Mouse (Mus musculus) kidney, postnatal 0 days (tissue): ENCODE measurements around the gene Pym1. TPM values are rescaled to one million over a fixed set of nuclear protein-coding genes. Genes with fewer than 3 reads are reported as not detected.

Experiments
- ATAC-seq: fragments of 200-750 bp; cut with Nextera tagmentation; replicated peaks from 2 replicates; pipeline ENCODE4 v1.8.0; 2017; ENCODE audit warnings: low read depth, moderate number of reproducible peaks, moderate TSS enrichment, moderate library complexity; ENCODE audit not compliant: low FRiP score
- DNase-seq: peaks from one replicate; pipeline ENCODE4 v3.0.0-alpha.2; 2016; ENCODE audit warnings: low spot score
- H3K27ac ChIP-seq: fragments of 300-500 bp; sonication (generic); 2 replicates; pipeline ENCODE4 v1.5.1; 2014; ENCODE audit warnings: mild to moderate bottlenecking
- H3K27me3 ChIP-seq: fragments of 300-500 bp; sonication (generic); 2 replicates; pipeline ENCODE4 v1.6.1; 2014; ENCODE audit warnings: low read length, mixed read lengths; ENCODE audit not compliant: insufficient read depth
- H3K36me3 ChIP-seq: fragments of 300-500 bp; sonication (generic); 2 replicates; pipeline ENCODE4 v1.6.1; 2014; ENCODE audit warnings: low read length, mixed read lengths; ENCODE audit not compliant: insufficient read depth
- H3K4me1 ChIP-seq: fragments of 300-500 bp; sonication (generic); replicated peaks from 2 replicates; pipeline ENCODE4 v1.6.1; 2014; ENCODE audit warnings: antibody characterized with exemption, low read length, mixed read lengths; ENCODE audit not compliant: insufficient read depth
- H3K4me2 ChIP-seq: fragments of 300-500 bp; sonication (generic); 2 replicates; pipeline ENCODE4 v1.6.1; 2014; ENCODE audit warnings: mild to moderate bottlenecking, low read length, moderate library complexity, mixed read lengths
- H3K4me3 ChIP-seq: fragments of 300-500 bp; sonication (generic); replicated peaks from 2 replicates; pipeline ENCODE4 v1.5.1; 2014; ENCODE audit warnings: low read depth, low read length
- H3K9ac ChIP-seq: fragments of 300-500 bp; sonication (generic); 2 replicates; pipeline ENCODE4 v1.6.1; 2014; ENCODE audit warnings: low read depth, low read length
- H3K9me3 ChIP-seq: fragments of 300-500 bp; sonication (generic); replicated peaks from 2 replicates; pipeline ENCODE4 v1.6.1; 2016; ENCODE audit warnings: low read length, inconsistent platforms, mixed read lengths
- CTCF ChIP-seq: IDR thresholded peaks from 2 replicates; pipeline ENCODE4 v1.5.1; 2016; ENCODE audit warnings: antibody characterized with exemption, low read depth, mild to moderate bottlenecking, moderate library complexity
- WGBS: fragments of 180-500 bp; shearing (Covaris S2); extraction: QIAGEN DNeasy Blood & Tissue Kit; methylation state at CpG from one replicate; pipeline ENCODE4 v1.1.7; 2014; 5-methylcytosine and 5-hydroxymethylcytosine counted together
- polyA plus RNA-seq: library from polyadenylated mRNA; unstranded; fragments of >200 nt; fragmentation: Nextera tagmentation; extraction: Ambion mirVana; gene quantifications from 2 replicates; pipeline ENCODE4 v1.2.1, GENCODE M21; 2015

Pym1 gene
- polyA plus RNA-seq, 1 experiment from 2014 or later: 35.0 TPM

DNA sequence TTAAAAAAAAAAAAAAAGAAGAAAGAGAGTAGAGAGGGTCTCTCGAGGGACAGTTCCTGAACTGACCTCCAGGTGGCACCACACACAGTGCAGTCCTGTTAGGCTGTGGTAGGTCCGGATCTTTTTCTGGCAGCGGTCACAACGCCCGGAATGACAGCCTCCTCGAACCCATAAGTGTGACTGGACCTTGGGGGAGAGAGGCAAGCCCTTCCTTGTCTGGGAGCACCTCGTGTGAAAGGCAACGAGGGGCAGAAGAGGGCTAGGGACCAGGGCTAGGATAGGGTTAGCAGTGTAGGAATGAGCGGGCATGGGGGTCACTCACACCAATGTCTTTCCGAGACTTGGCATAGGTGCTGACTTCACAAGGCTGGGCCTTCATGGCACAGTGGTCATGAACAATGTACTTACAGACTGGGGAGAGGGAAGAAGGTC, 16.7 kb upstream of the Pym1 start:
- DNase-seq: peak; percentile 81
- Histone ChIP-seq H3K4me1 (no peaks in the 10 kb centered on the region), H3K4me2 (0 out of 2 replicates have a peak overlapping the region, but pooled peaks have one; percentile 17), H3K36me3 (peaks cover 5% of the 10 kb centered on the region; the same call in 1 of the 2 replicates), H3K4me3 (no peak overlapping the region), H3K9me3 (no peaks in the 10 kb centered on the region), H3K9ac (no peak overlapping the region), H3K27ac (no peak overlapping the region), H3K27me3 (no peaks in the 10 kb centered on the region)
- peak; percentile 73; the same call in 1 of the 2 replicates for ATAC-seq
- WGBS: 16% methylated on average over 10 of the region's 10 CpGs
- TF ChIP-seq CTCF: peak; percentile 85

DNA sequence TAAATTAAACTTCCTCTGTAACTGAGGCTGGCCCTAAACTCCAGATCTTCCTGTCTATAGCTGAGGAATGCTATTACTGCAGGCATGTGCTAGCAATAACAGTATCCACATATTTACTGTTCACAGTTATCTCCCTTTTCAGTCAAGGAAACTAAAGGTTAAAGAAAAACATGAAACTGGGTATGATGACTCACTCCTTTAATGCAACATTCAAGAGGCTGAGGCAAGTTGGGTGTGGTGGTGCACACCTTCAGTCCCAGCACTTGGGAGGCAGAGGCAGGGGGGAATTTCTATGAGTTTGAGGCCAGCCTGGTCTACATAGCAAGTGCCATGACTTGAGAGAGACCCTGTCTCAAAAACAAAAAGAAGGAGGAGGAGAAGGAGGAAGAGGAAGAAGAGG, 15.7 kb upstream of the Pym1 start:
- no peak overlapping the region for H3K27ac ChIP-seq
- no peak for TF ChIP-seq CTCF
- no peak overlapping the region for H3K4me3 ChIP-seq
- peaks cover 5% of the 10 kb centered on the region; the same call in 1 of the 2 replicates for H3K36me3 ChIP-seq
- no peak overlapping the region for H3K9ac ChIP-seq
- H3K4me2 ChIP-seq: no peak overlapping the region
- H3K4me1 ChIP-seq: no peaks in the 10 kb centered on the region
- no peak for ATAC-seq
- H3K9me3 ChIP-seq: no peaks in the 10 kb centered on the region
- H3K27me3 ChIP-seq: no peaks in the 10 kb centered on the region
- DNase-seq: no peak

DNA sequence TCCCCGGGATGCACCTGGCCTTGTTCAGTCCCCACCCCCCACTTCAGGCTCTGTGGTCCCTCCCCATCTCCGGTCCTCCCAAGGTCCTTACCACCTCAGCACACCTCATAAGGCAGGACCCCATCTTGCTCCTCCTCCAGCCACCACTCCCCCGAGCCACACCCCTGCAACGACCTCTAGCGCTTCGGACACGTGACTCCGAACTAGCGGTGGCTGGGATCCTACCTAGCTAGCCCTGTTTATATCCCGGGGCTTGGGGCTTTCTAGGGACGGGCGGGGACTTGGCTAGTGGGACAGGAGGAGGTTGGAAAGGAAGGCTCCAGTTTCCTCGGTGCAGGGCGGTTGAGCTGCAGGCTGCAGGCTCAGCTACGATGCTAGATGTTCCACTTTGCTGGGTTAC, 10.3 kb upstream of the Pym1 start:
- H3K4me1 ChIP-seq: no peaks in the 10 kb centered on the region
- ATAC-seq: peak; percentile 46; the same call in 1 of the 2 replicates
- 5% methylated on average over 15 of the region's 15 CpGs for WGBS
- no peak overlapping the region for H3K9ac ChIP-seq
- H3K36me3 ChIP-seq: peaks cover 5% of the 10 kb centered on the region; the same call in 1 of the 2 replicates
- DNase-seq: no peak
- TF ChIP-seq CTCF: no peak
- H3K9me3 ChIP-seq: no peaks in the 10 kb centered on the region
- no peak overlapping the region for H3K27ac ChIP-seq
- H3K4me2 ChIP-seq: peak overlapping the region; percentile 37
- no peak overlapping the region for H3K4me3 ChIP-seq
- H3K27me3 ChIP-seq: no peaks in the 10 kb centered on the region

DNA sequence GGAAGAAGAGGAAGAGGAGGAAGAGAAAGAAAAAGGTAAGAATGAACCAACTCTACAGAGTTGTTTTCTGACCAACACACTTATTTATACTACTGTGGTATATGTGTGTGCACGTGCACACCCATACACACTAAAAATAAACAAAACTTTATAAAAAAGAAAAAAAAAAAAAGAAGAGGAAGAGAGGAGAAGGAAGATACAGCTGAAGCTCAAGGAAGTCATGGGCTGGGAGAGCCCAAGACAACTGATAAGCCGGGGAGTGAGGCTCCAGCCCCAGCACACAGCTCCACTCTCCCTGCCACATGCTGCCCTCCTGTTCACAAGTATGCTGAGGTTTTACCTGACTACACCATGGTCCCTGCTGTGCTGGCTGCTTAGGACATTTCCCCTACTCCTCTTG, 7.4 kb upstream of the Pym1 start:
- Histone ChIP-seq H3K4me1 (peaks cover 21% of the 10 kb centered on the region), H3K27me3 (no peaks in the 10 kb centered on the region), H3K9me3 (no peaks in the 10 kb centered on the region), H3K4me2 (no peak overlapping the region), H3K36me3 (no peaks in the 10 kb centered on the region), H3K9ac (no peak overlapping the region), H3K4me3 (no peak overlapping the region), H3K27ac (no peak overlapping the region)
- TF ChIP-seq CTCF: no peak
- DNase-seq (no peak), ATAC-seq (no peak)
- 84% methylated on average over 2 of the region's 2 CpGs for WGBS

DNA sequence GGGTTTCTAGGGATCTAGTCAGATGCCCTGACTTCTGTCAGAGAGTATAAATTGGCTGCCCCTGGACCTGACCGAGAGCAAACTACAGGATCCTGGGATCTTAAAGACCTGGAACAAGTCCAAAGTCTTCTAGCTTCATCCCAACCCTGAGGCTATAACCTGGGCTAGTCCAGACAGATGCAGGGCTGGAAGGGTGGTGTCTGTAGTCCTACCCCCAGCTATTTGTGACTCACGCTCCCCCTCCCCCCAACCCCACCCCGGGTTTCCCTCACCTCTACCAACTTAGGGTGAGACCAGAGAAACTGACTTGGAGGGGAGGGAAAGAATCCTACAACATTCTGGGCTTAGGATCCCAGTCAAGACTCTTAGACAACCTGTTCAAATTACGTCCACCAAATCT, 5.1 kb upstream of the Pym1 start:
- peaks cover 23% of the 10 kb centered on the region for H3K4me1 ChIP-seq
- peak overlapping the region; percentile 98 for H3K4me2 ChIP-seq
- H3K27ac ChIP-seq: no peak overlapping the region
- H3K9me3 ChIP-seq: no peaks in the 10 kb centered on the region
- H3K9ac ChIP-seq: no peak overlapping the region
- H3K36me3 ChIP-seq: no peaks in the 10 kb centered on the region
- ATAC-seq (no peak), DNase-seq (no peak)
- no peak for TF ChIP-seq CTCF
- WGBS: 31% methylated on average over 4 of the region's 4 CpGs
- H3K4me3 ChIP-seq: peak overlapping the region; percentile 73; the same call in 1 of the 2 replicates
- H3K27me3 ChIP-seq: no peaks in the 10 kb centered on the region

DNA sequence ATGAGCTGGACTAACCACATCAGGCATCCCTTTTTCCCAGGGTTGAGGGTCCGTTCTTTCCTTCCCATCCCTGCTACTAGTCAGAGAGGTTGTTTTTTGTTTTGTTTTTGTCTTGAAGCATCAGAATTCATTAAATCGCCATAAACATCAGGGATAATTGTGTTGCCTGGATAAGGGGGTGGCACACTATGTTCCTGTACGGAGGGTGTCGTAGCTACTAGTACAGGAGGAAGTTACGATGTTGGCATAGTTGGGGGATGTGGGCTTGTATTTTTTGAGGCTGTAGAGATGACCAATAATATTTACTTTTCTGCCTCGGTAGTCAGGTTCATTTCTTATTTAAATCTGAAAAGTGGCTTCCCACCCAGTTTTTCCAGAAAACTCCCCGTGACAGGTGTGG, 4.5 kb upstream of the Pym1 start:
- Histone ChIP-seq H3K4me1 (peaks cover 23% of the 10 kb centered on the region), H3K27me3 (no peaks in the 10 kb centered on the region), H3K27ac (peak overlapping the region; percentile 77; the same call in 1 of the 2 replicates), H3K4me2 (peak overlapping the region; percentile 98), H3K9ac (peak overlapping the region; percentile 72), H3K4me3 (peak overlapping the region; percentile 73), H3K36me3 (no peaks in the 10 kb centered on the region), H3K9me3 (no peaks in the 10 kb centered on the region)
- WGBS: 5% methylated on average over 7 of the region's 7 CpGs
- DNase-seq (peak; percentile 7), ATAC-seq (no peak)
- TF ChIP-seq CTCF: no peak

DNA sequence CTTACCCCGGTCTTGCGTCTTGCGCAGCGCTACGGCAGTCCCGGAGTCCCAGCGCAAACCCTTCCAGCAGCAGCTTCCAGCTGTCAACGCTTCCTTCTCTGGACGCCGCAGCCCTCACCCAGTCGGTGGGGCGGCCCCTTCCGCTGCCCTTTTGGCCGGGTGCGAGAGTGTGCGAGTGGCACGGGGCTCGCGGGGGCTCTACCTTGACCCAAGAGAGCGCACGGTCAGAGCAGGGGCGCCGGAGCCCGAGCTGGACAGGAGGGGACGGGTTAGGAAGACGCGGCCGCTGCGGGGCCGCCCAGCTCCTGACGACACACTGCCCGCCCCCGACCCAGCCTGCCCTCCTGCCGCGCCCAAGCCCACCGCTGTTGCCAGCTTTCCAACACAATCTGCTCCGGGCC, 3.9 kb upstream of the Pym1 start:
- Histone ChIP-seq H3K27ac (peak overlapping the region; percentile 77), H3K4me1 (peaks cover 23% of the 10 kb centered on the region), H3K27me3 (no peaks in the 10 kb centered on the region), H3K9me3 (no peaks in the 10 kb centered on the region), H3K4me3 (peak overlapping the region; percentile 73), H3K4me2 (peak overlapping the region; percentile 98), H3K9ac (peak overlapping the region; percentile 72), H3K36me3 (no peaks in the 10 kb centered on the region)
- under 1% methylated on average over 37 of the region's 37 CpGs for WGBS
- DNase-seq: peak; percentile 73
- ATAC-seq: peak; percentile 34; the same call in 1 of the 2 replicates
- TF ChIP-seq CTCF: no peak
